In genomic region chr5:115932325-115932724, GRCm38 (mm10) we compare ENCODE assay signal across 34 mouse cellular contexts.
"Had no signal": no experiment of that assay in that cellular context is flagged by ENCODE, and none has a peak within 500 bp of the region (broad histone marks: within the 10 kb centered on the region; RNA-seq: fewer than 3 reads in every experiment).

No protein-coding gene starts in this region.

- H3K4me2 ChIP-seq: heart, embryonic 11.5 days; heart, embryonic 12.5 days; heart, embryonic 13.5 days; heart, embryonic 15.5 days; hindbrain, embryonic 12.5 days; hindbrain, embryonic 13.5 days; hindbrain, embryonic 14.5 days; hindbrain, embryonic 15.5 days; intestine, embryonic 15.5 days; kidney, embryonic 15.5 days had no signal

- H3K27me3 ChIP-seq: heart, embryonic 12.5 days; heart, embryonic 13.5 days; heart, embryonic 15.5 days; hindbrain, embryonic 12.5 days; hindbrain, embryonic 13.5 days; hindbrain, embryonic 15.5 days; intestine, embryonic 15.5 days; kidney, embryonic 15.5 days had no signal

- H3K9ac ChIP-seq: heart, embryonic 12.5 days; heart, embryonic 13.5 days; heart, embryonic 15.5 days; hindbrain, embryonic 12.5 days; hindbrain, embryonic 13.5 days; hindbrain, embryonic 14.5 days; hindbrain, embryonic 15.5 days; intestine, embryonic 15.5 days; kidney, embryonic 15.5 days had no signal

- DNase-seq: heart, postnatal 10 days; heart, postnatal 14 days; heart, postnatal 36 days; heart, postnatal 4 days; kidney, adult 11 months; kidney, adult 18-20 months; kidney, adult 2 months; kidney, adult 8-10 months; kidney, adult 9 months; kidney, postnatal 10 days; kidney, postnatal 14 days; kidney, postnatal 25 days; kidney, postnatal 36 days; kidney, postnatal 4 days; layer of hippocampus, adult 9-11 months; layer of hippocampus, postnatal 36 days had no signal

- H3K9me3 ChIP-seq: heart, embryonic 15.5 days; hindbrain, embryonic 10.5 days; hindbrain, embryonic 12.5 days; hindbrain, embryonic 15.5 days; intestine, embryonic 15.5 days; kidney, embryonic 15.5 days had no signal

- ATAC-seq: hindbrain, embryonic 16.5 days; hindbrain, postnatal 0 days; inflammation-experienced regulatory T-cells, adult 6 months; intestine, embryonic 15.5 days; intestine, postnatal 0 days had no signal

- H3K4me1 ChIP-seq: heart, embryonic 12.5 days; heart, embryonic 13.5 days; heart, embryonic 15.5 days; hindbrain, embryonic 10.5 days; hindbrain, embryonic 12.5 days; hindbrain, embryonic 13.5 days; hindbrain, embryonic 15.5 days; intestine, embryonic 15.5 days; kidney, embryonic 15.5 days had no signal

- H3K4me3 ChIP-seq: heart, embryonic 12.5 days; heart, embryonic 13.5 days; heart, embryonic 15.5 days; hindbrain, embryonic 10.5 days; hindbrain, embryonic 12.5 days; hindbrain, embryonic 13.5 days; hindbrain, embryonic 15.5 days; intestine, embryonic 15.5 days; kidney, embryonic 15.5 days; layer of hippocampus, adult 2 months; left cerebral cortex, adult 2 months had no signal

- H3K27ac ChIP-seq: heart, embryonic 13.5 days; heart, embryonic 15.5 days; hindbrain, embryonic 10.5 days; hindbrain, embryonic 12.5 days; hindbrain, embryonic 13.5 days; hindbrain, embryonic 14.5 days; hindbrain, embryonic 15.5 days; hindbrain, postnatal 0 days; intestine, embryonic 15.5 days; kidney, embryonic 15.5 days; kidney, postnatal 0 days; layer of hippocampus, adult 2 months; left cerebral cortex, adult 2 months had no signal
